Mouse (Mus musculus): ENCODE data around the gene OR5BS1P. TPM values are rescaled to one million over a fixed set of nuclear protein-coding genes. Genes with fewer than 3 reads are reported as not detected.
"Not testable (repeated sequence)": the region's sequence is repeated elsewhere in the genome, so short reads cannot be mapped to it uniquely, and the experiment has no call there.

Gene OR5BS1P
- polyA plus RNA-seq, 1 experiment from 2014 or later: not detected

DNA sequence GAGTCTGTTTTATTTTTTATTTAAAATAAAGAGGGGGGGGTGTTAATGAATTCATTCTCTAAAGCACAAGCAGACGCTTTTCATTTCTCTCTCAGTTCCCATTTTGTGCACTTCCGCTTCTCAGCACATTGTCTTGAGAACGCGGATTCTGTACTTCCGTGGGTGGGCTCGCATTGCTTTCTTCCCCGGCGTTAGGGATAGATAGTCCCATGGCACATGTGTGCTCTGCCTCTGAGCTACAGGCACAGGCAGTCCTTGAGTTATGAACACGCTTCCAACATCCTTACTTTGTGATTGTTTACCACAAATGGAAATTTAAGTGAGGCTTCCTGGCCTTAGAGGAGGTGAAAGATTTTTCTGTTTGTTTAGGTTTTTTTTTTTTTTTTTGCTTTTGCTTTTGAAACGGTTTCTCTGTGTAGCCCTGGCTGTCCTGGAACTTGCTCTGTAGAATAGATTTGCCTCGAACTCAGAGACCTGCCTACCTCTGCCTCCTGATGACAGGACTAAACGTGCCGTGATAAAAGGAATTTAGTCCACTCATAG is 41.8 kb downstream of the OR5BS1P start:
- no peaks in the 10 kb centered on the region for H3K4me1 ChIP-seq (replicated peaks; ENCODE audit: insufficient read depth, low read length)
- ATAC-seq (replicated peaks; ENCODE audit: low FRiP score, low read depth): no peak
- no peak for TF ChIP-seq CTCF (IDR thresholded peaks at IDR 0.05; ENCODE audit: low read depth)
- H3K27me3 ChIP-seq (ENCODE audit: insufficient read depth, low read length): no peaks in the 10 kb centered on the region
- H3K9me3 ChIP-seq (replicated peaks; ENCODE audit: low read length): no peaks in the 10 kb centered on the region
- no peak overlapping the region for H3K27ac ChIP-seq
- peak overlapping the region; percentile 49 for H3K4me2 ChIP-seq (ENCODE audit: low read length)
- H3K4me3 ChIP-seq (replicated peaks; ENCODE audit: low read depth, low read length): no peak overlapping the region
- WGBS: 71% methylated on average over 13 of the region's 13 CpGs
- H3K9ac ChIP-seq (ENCODE audit: low read depth, low read length): no peak overlapping the region
- no peaks in the 10 kb centered on the region for H3K36me3 ChIP-seq (ENCODE audit: insufficient read depth, low read length)
- no peak for DNase-seq (ENCODE audit: low spot score)

DNA sequence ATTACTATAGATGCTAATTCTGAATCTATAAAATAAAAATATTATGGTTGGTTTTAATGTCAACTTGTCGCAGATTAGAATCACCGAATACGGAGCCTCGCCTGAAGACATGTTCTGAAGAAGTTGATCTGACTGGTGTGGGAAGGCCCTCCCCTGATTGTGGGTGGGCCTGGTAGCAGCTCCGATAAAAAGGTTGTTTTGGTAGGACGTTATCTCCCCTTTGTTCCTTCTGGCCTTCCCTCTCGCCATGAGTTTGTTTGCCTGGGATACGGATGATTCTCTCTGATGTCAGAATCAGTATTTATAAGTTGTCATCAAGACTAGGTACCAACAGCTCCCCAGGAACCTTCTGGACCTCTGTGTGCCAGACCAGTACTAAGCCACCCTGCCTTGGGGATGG is 42.5 kb downstream of the OR5BS1P start:
- H3K27ac ChIP-seq: no peak overlapping the region
- no peaks in the 10 kb centered on the region for H3K36me3 ChIP-seq (ENCODE audit: insufficient read depth, low read length)
- no peak for DNase-seq (ENCODE audit: low spot score)
- no peak overlapping the region for H3K9ac ChIP-seq (ENCODE audit: low read depth, low read length)
- WGBS: 63% methylated on average over 8 of the region's 8 CpGs
- ATAC-seq (replicated peaks; ENCODE audit: low FRiP score, low read depth): no peak
- no peaks in the 10 kb centered on the region for H3K9me3 ChIP-seq (replicated peaks; ENCODE audit: low read length)
- no peak overlapping the region for H3K4me2 ChIP-seq (ENCODE audit: low read length)
- no peak overlapping the region for H3K4me3 ChIP-seq (replicated peaks; ENCODE audit: low read depth, low read length)
- H3K27me3 ChIP-seq (ENCODE audit: insufficient read depth, low read length): no peaks in the 10 kb centered on the region
- no peak for TF ChIP-seq CTCF (IDR thresholded peaks at IDR 0.05; ENCODE audit: low read depth)
- H3K4me1 ChIP-seq (replicated peaks; ENCODE audit: insufficient read depth, low read length): no peaks in the 10 kb centered on the region

DNA sequence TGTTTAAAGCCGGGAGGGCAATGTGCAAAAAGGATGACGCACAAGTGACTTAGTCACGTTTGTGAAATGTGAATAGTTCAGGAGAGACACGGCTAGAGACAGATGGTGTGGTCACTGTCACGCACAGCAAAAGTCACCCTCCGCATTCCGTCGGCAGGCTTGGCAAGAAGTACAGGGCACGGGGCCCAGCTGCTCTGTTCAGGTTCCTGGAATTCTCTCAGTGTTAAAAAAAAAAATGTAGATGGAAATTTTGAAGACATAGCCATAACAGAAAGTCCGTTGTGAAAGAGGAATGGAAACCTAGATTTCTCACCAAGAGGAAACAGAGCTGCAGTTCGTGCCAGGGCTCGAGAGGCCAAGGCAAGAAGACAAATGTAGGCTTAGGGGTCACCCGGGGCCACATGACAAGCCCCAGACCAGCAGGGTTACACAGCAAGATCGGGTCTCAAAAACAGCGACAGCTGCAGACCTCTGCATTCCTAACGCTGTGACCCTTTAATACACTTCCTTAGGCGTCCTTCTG is 43.2 kb downstream of the OR5BS1P start:
- 38% methylated on average over 17 of the region's 17 CpGs for WGBS
- ATAC-seq (replicated peaks; ENCODE audit: low FRiP score, low read depth) (peak; percentile 39), DNase-seq (ENCODE audit: low spot score) (peak; percentile 64)
- H3K9ac ChIP-seq (ENCODE audit: low read depth, low read length): 0 out of 2 replicates have a peak overlapping the region, but pooled peaks have one; percentile 8
- H3K27ac ChIP-seq: no peak overlapping the region; the same call in 1 of the 2 replicates
- H3K9me3 ChIP-seq (replicated peaks; ENCODE audit: low read length): no peaks in the 10 kb centered on the region
- no peak for TF ChIP-seq CTCF (IDR thresholded peaks at IDR 0.05; ENCODE audit: low read depth)
- H3K36me3 ChIP-seq (ENCODE audit: insufficient read depth, low read length): no peaks in the 10 kb centered on the region
- peak overlapping the region; percentile 23; the same call in 1 of the 2 replicates for H3K4me2 ChIP-seq (ENCODE audit: low read length)
- H3K27me3 ChIP-seq (ENCODE audit: insufficient read depth, low read length): no peaks in the 10 kb centered on the region
- H3K4me1 ChIP-seq (replicated peaks; ENCODE audit: insufficient read depth, low read length): no peaks in the 10 kb centered on the region
- H3K4me3 ChIP-seq (replicated peaks; ENCODE audit: low read depth, low read length): no peak overlapping the region

DNA sequence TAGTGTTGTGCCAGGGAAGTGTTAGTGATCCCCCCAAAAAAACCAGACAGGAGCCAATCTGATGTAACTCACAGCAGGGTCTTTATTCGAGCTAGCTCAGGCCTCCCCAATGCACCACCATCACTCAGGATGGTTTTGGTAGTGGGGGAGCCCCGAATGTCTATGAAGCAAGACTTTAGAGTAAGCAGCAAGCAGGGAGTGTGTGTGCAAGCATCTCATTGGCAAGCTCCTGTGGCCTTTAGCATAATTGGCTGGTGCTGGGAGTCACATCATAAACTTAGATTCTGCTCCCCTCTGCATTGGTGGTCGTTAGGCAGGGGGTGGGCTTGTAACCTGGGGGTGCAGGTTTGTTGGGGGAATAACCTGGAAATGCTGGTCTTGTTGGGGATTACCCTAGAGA is 44.0 kb downstream of the OR5BS1P start:
- 67% methylated on average over 3 of the region's 3 CpGs for WGBS
- not testable (repeated sequence) for H3K36me3 ChIP-seq (ENCODE audit: insufficient read depth, low read length); DNase-seq (ENCODE audit: low spot score); H3K9ac ChIP-seq (ENCODE audit: low read depth, low read length); H3K9me3 ChIP-seq (replicated peaks; ENCODE audit: low read length); H3K27me3 ChIP-seq (ENCODE audit: insufficient read depth, low read length); H3K4me1 ChIP-seq (replicated peaks; ENCODE audit: insufficient read depth, low read length); H3K4me3 ChIP-seq (replicated peaks; ENCODE audit: low read depth, low read length); ATAC-seq (replicated peaks; ENCODE audit: low FRiP score, low read depth); H3K4me2 ChIP-seq (ENCODE audit: low read length); H3K27ac ChIP-seq

DNA sequence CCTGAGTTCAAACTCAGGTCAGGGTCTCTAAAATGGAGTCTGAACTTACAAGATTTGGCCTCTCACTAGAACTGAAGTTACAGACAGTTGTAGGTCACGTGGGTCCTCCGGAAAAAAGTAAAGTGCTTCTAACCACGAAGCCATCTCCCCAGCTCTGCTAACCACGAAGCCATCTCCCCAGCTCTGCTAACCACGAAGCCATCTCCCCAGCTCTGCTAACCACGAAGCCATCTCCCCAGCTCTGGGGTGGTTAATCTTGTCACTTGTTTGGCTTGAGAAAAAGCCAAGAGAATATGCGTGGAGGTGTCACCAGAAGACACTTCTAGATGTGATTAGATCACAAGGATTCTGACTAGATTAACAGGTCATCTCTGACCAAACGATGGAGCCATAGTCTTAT is 44.5 kb downstream of the OR5BS1P start:
- 77% methylated on average over 8 of the region's 8 CpGs for WGBS
- no peak overlapping the region for H3K4me2 ChIP-seq (ENCODE audit: low read length)
- H3K9ac ChIP-seq (ENCODE audit: low read depth, low read length): no peak overlapping the region
- H3K9me3 ChIP-seq (replicated peaks; ENCODE audit: low read length): no peaks in the 10 kb centered on the region
- no peaks in the 10 kb centered on the region for H3K27me3 ChIP-seq (ENCODE audit: insufficient read depth, low read length)
- no peak for ATAC-seq (replicated peaks; ENCODE audit: low FRiP score, low read depth)
- TF ChIP-seq CTCF (IDR thresholded peaks at IDR 0.05; ENCODE audit: low read depth): no peak
- no peak overlapping the region for H3K27ac ChIP-seq
- no peaks in the 10 kb centered on the region for H3K4me1 ChIP-seq (replicated peaks; ENCODE audit: insufficient read depth, low read length)
- no peak overlapping the region for H3K4me3 ChIP-seq (replicated peaks; ENCODE audit: low read depth, low read length)
- no peak for DNase-seq (ENCODE audit: low spot score)
- peaks cover 7% of the 10 kb centered on the region; the same call in 1 of the 2 replicates for H3K36me3 ChIP-seq (ENCODE audit: insufficient read depth, low read length)

- H3K9me3 ChIP-seq (replicated peaks; ENCODE audit: low read length); H3K4me1 ChIP-seq (replicated peaks; ENCODE audit: insufficient read depth, low read length); DNase-seq (ENCODE audit: low spot score); H3K4me3 ChIP-seq (replicated peaks; ENCODE audit: low read depth, low read length); H3K27ac ChIP-seq; H3K27me3 ChIP-seq (ENCODE audit: insufficient read depth, low read length); ATAC-seq (replicated peaks; ENCODE audit: low FRiP score, low read depth); H3K4me2 ChIP-seq (ENCODE audit: low read length); H3K9ac ChIP-seq (ENCODE audit: low read depth, low read length): not testable (repeated sequence)
- peaks cover 12% of the 10 kb centered on the region; the same call in 1 of the 2 replicates for H3K36me3 ChIP-seq (ENCODE audit: insufficient read depth, low read length)
- 80% methylated on average over 2 of the region's 2 CpGs for WGBS
Observed at GRCm38 (mm10) chr15:98514845-98515244, 45.1 kb downstream of the OR5BS1P start.

Measured in kidney, postnatal 0 days (tissue).